Mouse (Mus musculus): ENCODE data around the gene Ext2. TPM values are rescaled to one million over a fixed set of nuclear protein-coding genes. Genes with fewer than 3 reads are reported as not detected.

Ext2 gene
- polyA plus RNA-seq, 1 experiment = 42.5 TPM

- DNase-seq (ENCODE audit: low read depth) = no peak
These were observed 203.0 kb downstream of the Ext2 start for GRCm38 (mm10) chr2:93619208-93619849.

DNA sequence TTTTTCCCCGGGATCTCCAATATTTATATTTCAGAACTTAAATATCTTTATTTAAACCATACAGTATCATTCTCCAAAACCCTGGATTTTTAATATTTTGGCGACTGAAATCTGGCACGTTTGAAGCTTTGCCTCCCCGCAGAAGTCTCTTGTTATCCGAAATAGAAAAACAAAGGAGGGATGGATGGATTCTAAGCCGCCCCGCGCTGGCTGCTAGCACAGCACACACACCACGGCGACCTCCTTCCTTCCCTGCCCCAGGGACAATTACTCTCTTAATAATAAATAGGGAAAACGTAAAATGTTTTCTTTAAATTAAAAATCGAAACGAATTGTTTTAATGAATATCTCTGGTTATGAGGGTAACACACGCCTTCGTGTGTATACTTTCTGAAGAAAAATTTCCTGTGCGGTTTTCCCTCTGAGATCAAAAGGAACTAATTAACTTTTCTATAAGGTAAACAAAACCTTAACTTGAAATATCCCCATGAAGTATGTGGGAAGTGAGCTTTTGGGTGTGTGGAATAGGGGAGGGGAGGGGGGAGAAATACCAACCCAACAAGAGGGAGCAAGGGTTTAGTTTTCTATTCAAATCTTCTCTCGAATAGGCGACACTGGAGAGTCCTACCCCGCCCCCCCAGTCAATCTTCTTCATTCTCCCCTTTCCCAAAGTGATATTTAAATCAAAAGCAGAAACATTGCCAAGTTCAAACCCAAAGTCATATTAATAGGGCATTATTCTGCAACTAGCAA, 203.7 kb downstream of the Ext2 start:
- no peak for DNase-seq (ENCODE audit: low read depth)

DNA sequence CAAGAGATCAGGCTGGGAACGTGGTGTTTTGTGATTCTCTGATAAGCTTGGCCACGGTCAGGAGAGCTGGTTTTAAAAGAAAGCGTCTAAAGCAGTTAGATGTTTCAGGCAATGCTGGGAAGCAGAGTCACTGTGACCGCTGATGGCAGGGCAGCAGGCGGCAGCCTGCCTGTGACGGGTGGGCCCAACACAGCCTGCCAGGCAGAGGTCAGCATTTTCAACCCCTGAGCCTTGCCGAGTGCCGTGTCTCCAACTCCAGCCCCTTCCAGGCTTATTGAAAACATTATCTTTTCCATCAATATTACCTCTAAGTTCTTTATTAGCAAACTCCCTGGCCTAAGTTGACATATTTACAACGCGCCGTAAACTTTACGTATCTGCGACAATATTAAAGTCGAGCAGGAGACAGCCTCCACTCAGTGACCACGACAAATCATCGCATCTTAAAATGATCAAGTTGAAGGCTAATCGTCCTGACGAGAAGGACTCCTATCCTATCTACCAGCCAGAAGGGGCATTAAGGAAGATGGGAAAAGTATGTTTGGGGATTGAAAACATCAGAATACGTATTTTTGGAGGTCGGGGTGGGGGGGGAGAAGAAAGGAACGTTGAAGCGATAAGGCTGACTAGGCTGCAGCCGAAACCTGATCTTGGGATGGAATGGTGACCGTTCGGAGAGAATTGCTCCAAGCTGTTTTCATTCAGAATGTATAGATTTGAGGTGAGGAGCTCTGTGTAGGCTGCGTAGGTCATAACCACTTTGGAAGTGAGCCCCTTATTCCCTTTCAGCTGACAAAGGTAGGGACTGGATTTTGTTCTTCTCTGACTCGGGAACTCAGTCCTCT, 206.3 kb downstream of the Ext2 start:
- no peak for DNase-seq (ENCODE audit: low read depth)

GRCm38 (mm10) chr2:93613020-93613419, 209.3 kb downstream of the Ext2 start:
- no peak for DNase-seq (ENCODE audit: low read depth)

Other genes with a start within 250 kb of the Ext2 start
- gene Alx4, start 180.2 kb downstream of the Ext2 start, polyA plus RNA-seq (2012; rRNA removed) = 0.39 and 0.47 TPM in 2 replicates
- gene Accs, start 27.4 kb upstream of the Ext2 start, polyA plus RNA-seq (2012; rRNA removed) = 13.2 and 22.0 TPM in 2 replicates
- gene Accsl, start 46.6 kb upstream of the Ext2 start, polyA plus RNA-seq (2012; rRNA removed) = 0.43 and 0.82 TPM in 2 replicates
- 7.1 and 9.6 TPM in 2 replicates for gene Gm13889, start 134.6 kb upstream of the Ext2 start, polyA plus RNA-seq (2012; rRNA removed)
- not detected in 2 replicates for gene Gm27027, start 173.8 kb upstream of the Ext2 start, polyA plus RNA-seq (2012; rRNA removed)
- gene Alkbh3, start 188.2 kb upstream of the Ext2 start, polyA plus RNA-seq (2012; rRNA removed) = 50.4 and 68.7 TPM in 2 replicates